Mouse (Mus musculus) lung, embryonic 15.5 days (tissue): Measurements from ENCODE around the gene Fam162b. TPM values are rescaled to one million over a fixed set of nuclear protein-coding genes. Genes with fewer than 3 reads are reported as not detected.
A peak's percentile ranks its signal among the peaks of the same experiment; 100 is the strongest.

Experiments
- ATAC-seq: fragments of 200-750 bp; cut with Nextera tagmentation; 2 replicates; pipeline ENCODE4 v1.8.0; 2017; ENCODE audit warnings: moderate number of reproducible peaks, borderline replicate concordance; ENCODE audit not compliant: low FRiP score, low TSS enrichment; ENCODE audit errors: extremely low read depth
- H3K27ac ChIP-seq: fragments of 300-500 bp; sonication (generic); 2 replicates; pipeline ENCODE4 v1.5.1; 2015; ENCODE audit warnings: moderate library complexity, mild to moderate bottlenecking, inconsistent platforms
- H3K27me3 ChIP-seq: fragments of 300-500 bp; sonication (generic); 2 replicates; pipeline ENCODE4 v1.6.1; 2015; ENCODE audit warnings: inconsistent platforms
- H3K36me3 ChIP-seq: fragments of 300-500 bp; sonication (generic); 2 replicates; pipeline ENCODE4 v1.6.1; 2015; ENCODE audit warnings: inconsistent platforms
- H3K4me1 ChIP-seq: fragments of 300-500 bp; sonication (generic); 2 replicates; pipeline ENCODE4 v1.6.1; 2015; ENCODE audit warnings: inconsistent platforms
- H3K4me2 ChIP-seq: fragments of 300-500 bp; sonication (generic); 2 replicates; pipeline ENCODE4 v1.6.1; 2015; ENCODE audit warnings: inconsistent platforms, mild to moderate bottlenecking, moderate library complexity
- H3K4me3 ChIP-seq: fragments of 300-500 bp; sonication (generic); 2 replicates; pipeline ENCODE4 v1.5.1; 2015; ENCODE audit warnings: mild to moderate bottlenecking, inconsistent platforms
- H3K9ac ChIP-seq: fragments of 300-500 bp; sonication (generic); 2 replicates; pipeline ENCODE4 v1.6.1; 2015; ENCODE audit warnings: inconsistent platforms
- H3K9me3 ChIP-seq: fragments of 300-500 bp; sonication (generic); 2 replicates; pipeline ENCODE4 v1.6.1; 2016; ENCODE audit warnings: inconsistent platforms
- WGBS: fragments of 180-500 bp; shearing (Covaris S2); methylation state at CpG from one replicate; pipeline ENCODE4 v1.1.7; 2015; 5-methylcytosine and 5-hydroxymethylcytosine counted together
- polyA plus RNA-seq: library from polyadenylated mRNA; unstranded; fragments of >200 nt; fragmentation: Nextera tagmentation; extraction: Ambion mirVana; gene quantifications from 2 replicates; pipeline ENCODE4 v1.2.1, GENCODE M21; 2015

The Fam162b gene
- polyA plus RNA-seq, 1 experiment from 2014 or later = 49.9 TPM

- H3K4me3 ChIP-seq = no peak overlapping the region
- no peaks in the 10 kb centered on the region for H3K36me3 ChIP-seq
- H3K27ac ChIP-seq = no peak overlapping the region
- H3K9me3 ChIP-seq = no peaks in the 10 kb centered on the region
- peak; percentile 41; the same call in 1 of the 2 replicates for ATAC-seq
- H3K4me1 ChIP-seq = peaks cover under 1% of the 10 kb centered on the region; the same call in 1 of the 2 replicates
- no peaks in the 10 kb centered on the region for H3K27me3 ChIP-seq
- 33% methylated on average over 10 of the region's 10 CpGs for WGBS
- H3K9ac ChIP-seq = no peak overlapping the region
- peak overlapping the region; percentile 40 for H3K4me2 ChIP-seq
These were observed 4.9 kb upstream of the Fam162b start for GRCm38 (mm10) chr10:51595001-51595931.

- no peak for ATAC-seq
- Histone ChIP-seq H3K9ac (no peak overlapping the region), H3K9me3 (no peaks in the 10 kb centered on the region), H3K4me2 (no peak overlapping the region), H3K4me1 (peaks cover 3% of the 10 kb centered on the region; the same call in 1 of the 2 replicates), H3K4me3 (no peak overlapping the region), H3K36me3 (no peaks in the 10 kb centered on the region), H3K27ac (no peak overlapping the region), H3K27me3 (peaks cover 3% of the 10 kb centered on the region; the same call in 1 of the 2 replicates)
- 82% methylated on average over 2 of the region's 2 CpGs for WGBS
These were observed 1.3 kb upstream of the Fam162b start for GRCm38 (mm10) chr10:51591574-51591973.

GRCm38 (mm10) chr10:51584919-51585318 lies 5.4 kb downstream of the Fam162b start:
- Histone ChIP-seq H3K4me1 (peaks cover 4% of the 10 kb centered on the region; the same call in 1 of the 2 replicates), H3K36me3 (no peaks in the 10 kb centered on the region), H3K27ac (no peak overlapping the region), H3K9me3 (no peaks in the 10 kb centered on the region), H3K4me3 (no peak overlapping the region), H3K27me3 (peaks cover 3% of the 10 kb centered on the region; the same call in 1 of the 2 replicates), H3K9ac (no peak overlapping the region), H3K4me2 (no peak overlapping the region)
- ATAC-seq = peak; percentile 52; the same call in 1 of the 2 replicates

- 37% methylated on average over 1 of the region's 1 CpGs for WGBS
- no peak for ATAC-seq
- 0 out of 2 replicates have a peak, but pooled peaks cover 4% of the 10 kb centered on the region for H3K4me1 ChIP-seq
These were observed 5.9 kb downstream of the Fam162b start for GRCm38 (mm10) chr10:51584378-51584777.

GRCm38 (mm10) chr10:51571225-51571996 lies 18.9 kb downstream of the Fam162b start:
- Histone ChIP-seq H3K4me1 (no peaks in the 10 kb centered on the region), H3K9ac (no peak overlapping the region), H3K4me3 (no peak overlapping the region), H3K4me2 (no peak overlapping the region), H3K36me3 (no peaks in the 10 kb centered on the region), H3K27me3 (no peaks in the 10 kb centered on the region), H3K9me3 (no peaks in the 10 kb centered on the region), H3K27ac (no peak overlapping the region)
- ATAC-seq = no peak
- 55% methylated on average over 9 of the region's 9 CpGs for WGBS

More at GRCm38 (mm10) chr10:51584378-51584777, 5.9 kb downstream of the Fam162b start:
- H3K27ac ChIP-seq = no peak overlapping the region
- H3K4me3 ChIP-seq = no peak overlapping the region
- H3K9ac ChIP-seq = no peak overlapping the region
- no peaks in the 10 kb centered on the region for H3K36me3 ChIP-seq
- no peaks in the 10 kb centered on the region for H3K27me3 ChIP-seq
- H3K9me3 ChIP-seq = no peaks in the 10 kb centered on the region
- H3K4me2 ChIP-seq = no peak overlapping the region

- ATAC-seq = peak; percentile 46; the same call in 1 of the 2 replicates
- Histone ChIP-seq H3K4me3 (no peak overlapping the region), H3K27ac (no peak overlapping the region), H3K9ac (no peak overlapping the region), H3K36me3 (no peaks in the 10 kb centered on the region), H3K4me2 (no peak overlapping the region), H3K4me1 (0 out of 2 replicates have a peak, but pooled peaks cover 7% of the 10 kb centered on the region), H3K9me3 (no peaks in the 10 kb centered on the region), H3K27me3 (no peaks in the 10 kb centered on the region)
- WGBS = 48% methylated on average over 1 of the region's 1 CpGs
These were observed 34.3 kb downstream of the Fam162b start for GRCm38 (mm10) chr10:51556005-51556404.

- Histone ChIP-seq H3K4me2 (peak overlapping the region; percentile 91), H3K27ac (no peak overlapping the region), H3K4me3 (peak overlapping the region; percentile 45), H3K4me1 (0 out of 2 replicates have a peak, but pooled peaks cover 7% of the 10 kb centered on the region), H3K36me3 (no peaks in the 10 kb centered on the region), H3K9ac (peak overlapping the region; percentile 37), H3K9me3 (no peaks in the 10 kb centered on the region), H3K27me3 (no peaks in the 10 kb centered on the region)
- under 1% methylated on average over 16 of the region's 16 CpGs for WGBS
- peak; percentile 84 for ATAC-seq
These were observed 36.8 kb downstream of the Fam162b start for GRCm38 (mm10) chr10:51553348-51554123.

Other genes with a start within 250 kb of the Fam162b start
- 1.0 and 1.6 TPM in 2 replicates for gene Gm49339, start 109.9 kb downstream of the Fam162b start, polyA plus RNA-seq
- gene Lilr4b, start 109.9 kb downstream of the Fam162b start, polyA plus RNA-seq = 0.63 and 1.7 TPM in 2 replicates
- 6.6 and 6.7 TPM in 2 replicates for gene Lilrb4a, start 99.6 kb downstream of the Fam162b start, polyA plus RNA-seq
- 2.0 and 2.3 TPM in 2 replicates for gene Gprc6a, start 40.9 kb upstream of the Fam162b start, polyA plus RNA-seq
- gene Rfx6, start 87.2 kb upstream of the Fam162b start, polyA plus RNA-seq = not detected in 2 replicates